Mouse (Mus musculus) layer of hippocampus, adult 18-20 months (tissue): ENCODE data around the gene Srl. TPM values are rescaled to one million over a fixed set of nuclear protein-coding genes. Genes with fewer than 3 reads are reported as not detected.

ENCODE experiments used
- DNase-seq, 2 experiments: peaks; one replicate each; pipeline ENCODE4 v3.0.0; 2022; ENCODE audit warnings: low spot score in 2 of 2
- total RNA-seq, 2 experiments: library from RNA; stranded (reverse); gene quantifications; 2 replicates each; pipeline ENCODE4 v1.2.3; 2021

Srl gene
- total RNA-seq, 2 experiments from 2014 or later = 10.0 to 10.3 TPM

DNA sequence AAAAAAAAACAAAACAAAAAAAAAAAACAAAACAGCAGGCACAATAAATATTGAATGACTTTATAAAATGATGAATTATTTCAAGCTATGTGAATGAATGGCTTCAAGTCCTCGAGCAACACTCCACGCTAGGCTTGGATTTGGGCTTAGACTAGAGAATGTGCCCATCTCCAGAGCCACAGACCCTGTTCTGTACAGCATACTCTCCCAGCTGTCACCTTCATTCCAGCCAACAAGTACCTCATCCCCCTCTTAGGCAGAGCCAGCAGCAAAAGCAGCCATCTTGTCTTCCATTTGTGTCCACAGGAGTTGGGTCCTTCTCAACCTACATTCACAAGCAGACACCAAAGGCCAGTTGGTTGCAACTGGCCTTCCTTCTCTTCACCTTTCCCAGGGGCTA, 21.8 kb downstream of the Srl start:
- DNase-seq = no peak

DNA sequence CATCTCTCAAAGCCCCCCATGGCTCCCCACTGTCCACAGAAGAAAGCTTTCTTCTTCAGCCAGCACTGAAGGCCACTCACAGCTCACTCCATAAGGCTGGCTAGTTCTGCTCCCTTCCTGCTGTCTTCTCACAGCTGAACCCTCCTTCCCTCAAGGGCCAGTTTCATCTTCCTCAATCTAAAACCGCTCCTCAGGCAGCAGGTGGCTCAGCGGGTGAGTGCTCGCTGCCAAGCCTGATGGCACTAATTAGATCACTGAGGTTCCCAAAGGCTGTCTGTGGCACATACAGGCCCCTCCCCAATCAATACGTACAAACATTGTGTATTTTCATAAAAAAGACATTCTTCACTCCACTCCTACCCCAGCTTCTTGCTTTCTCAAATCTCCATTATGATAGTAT, 22.5 kb downstream of the Srl start:
- DNase-seq = no peak

DNA sequence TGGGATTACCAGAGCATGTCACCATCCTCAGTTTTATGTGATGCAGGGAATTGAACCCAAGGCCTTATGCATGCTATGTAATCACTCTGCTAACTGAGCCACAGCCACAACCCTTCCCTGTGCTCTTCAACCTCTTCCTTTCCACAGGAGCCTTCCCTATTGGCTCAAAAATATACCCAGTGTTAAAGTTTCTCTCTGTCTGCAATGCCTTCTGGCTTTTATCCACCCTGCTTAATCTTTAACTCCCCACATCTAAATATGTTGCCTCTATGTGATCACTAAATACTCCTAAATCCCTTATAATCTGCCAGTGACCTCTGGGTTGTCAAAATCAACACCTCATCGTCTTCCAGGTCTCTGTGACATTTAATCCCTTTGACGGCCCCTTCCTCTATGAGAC, 23.7 kb downstream of the Srl start:
- no peak for DNase-seq

DNA sequence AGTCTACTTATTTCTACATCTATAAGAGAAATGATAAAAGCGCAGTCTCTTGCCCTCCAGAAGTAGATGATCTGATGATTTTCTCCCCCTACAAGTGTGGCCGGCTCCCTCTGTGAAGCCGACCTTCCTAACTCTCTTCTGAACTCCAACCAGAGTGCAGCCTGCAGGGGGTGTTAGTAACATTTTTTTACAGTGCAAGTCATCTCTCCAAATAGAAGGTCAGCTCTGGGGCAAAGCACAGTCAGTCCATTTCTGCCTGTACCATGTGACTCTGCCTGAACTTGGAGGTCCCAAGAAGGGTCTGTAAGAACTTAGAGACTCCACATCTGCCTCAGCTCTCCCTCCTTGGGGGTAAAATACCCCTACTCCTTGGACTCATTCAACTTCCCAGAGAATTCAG, 27.2 kb downstream of the Srl start:
- no peak for DNase-seq

DNA sequence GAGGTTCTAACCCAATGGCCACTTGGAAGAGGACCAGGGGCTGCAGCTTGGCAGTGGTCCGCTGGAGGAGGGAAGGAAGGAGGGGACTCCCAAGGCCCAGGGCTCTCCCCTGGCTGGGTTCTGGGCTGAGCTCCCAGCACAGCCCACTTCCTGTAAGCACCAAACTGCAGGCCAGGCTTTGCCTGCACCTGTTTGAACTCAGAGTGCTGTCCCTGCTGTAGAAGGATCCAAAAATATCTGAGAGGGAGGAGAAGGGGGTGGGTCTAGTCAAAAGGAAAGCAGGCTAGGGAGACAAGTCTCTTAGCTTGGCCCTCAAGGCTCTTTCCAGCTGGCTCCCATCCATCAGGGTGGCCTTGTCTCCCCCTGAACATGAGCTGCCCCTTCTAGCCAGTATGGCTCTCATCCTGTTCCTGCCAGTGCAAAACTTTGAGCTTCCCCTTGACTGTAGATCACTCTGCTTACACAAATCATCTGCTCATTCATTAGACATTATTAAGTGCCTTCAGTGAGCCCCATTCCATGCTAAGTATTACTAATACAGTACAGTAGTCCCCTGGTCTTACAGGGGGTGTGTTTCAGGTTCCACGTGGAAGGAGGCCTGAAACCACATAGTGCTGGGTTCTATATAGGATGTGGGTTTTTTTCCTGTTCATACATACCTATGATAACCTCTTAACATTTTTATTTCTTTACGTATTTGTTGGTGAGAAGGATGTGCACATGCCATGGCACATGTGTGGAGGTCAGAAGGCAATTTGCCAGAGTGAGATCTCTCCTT, 28.8 kb downstream of the Srl start:
- no peak for DNase-seq

DNA sequence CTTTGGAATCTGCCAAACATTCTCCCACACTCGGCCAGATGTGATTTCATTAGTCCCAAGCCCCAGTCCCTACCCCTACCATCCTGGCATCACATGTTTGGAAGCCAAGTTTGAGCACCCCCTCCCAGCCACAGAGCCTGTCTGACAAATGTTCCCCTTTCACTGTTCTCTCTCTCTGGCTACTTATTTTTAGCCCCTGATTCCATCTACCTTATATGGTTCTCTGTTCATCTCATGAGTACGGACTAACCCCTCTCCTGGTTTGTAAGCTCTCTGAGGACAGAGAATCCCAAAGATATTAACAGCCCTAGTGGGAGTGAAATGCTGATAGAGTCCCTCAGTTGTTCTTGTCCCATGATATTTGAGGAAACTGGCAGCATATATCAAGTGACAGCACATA, 30.2 kb downstream of the Srl start:
- peak; percentile 6 to 45 for DNase-seq

DNA sequence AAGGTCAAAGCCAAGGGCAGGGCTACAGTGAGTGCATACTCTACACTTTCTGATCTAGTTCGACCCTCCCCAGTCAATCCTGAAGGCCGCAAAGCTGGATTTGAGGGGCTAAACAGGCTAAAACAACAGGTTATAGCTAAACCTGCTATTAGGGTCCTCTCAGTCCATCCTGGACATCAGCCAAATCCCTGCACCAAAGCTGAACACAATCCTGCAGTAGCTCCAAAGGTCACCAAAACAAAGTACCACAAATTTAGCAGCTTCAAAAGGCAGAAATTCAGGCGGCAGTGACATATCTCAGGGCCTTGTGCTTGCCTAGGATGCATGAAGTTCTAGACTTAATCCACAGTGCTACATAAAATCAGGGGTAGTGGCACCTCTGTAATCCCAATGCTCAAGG, 35.4 kb downstream of the Srl start:
- no peak for DNase-seq

DNA sequence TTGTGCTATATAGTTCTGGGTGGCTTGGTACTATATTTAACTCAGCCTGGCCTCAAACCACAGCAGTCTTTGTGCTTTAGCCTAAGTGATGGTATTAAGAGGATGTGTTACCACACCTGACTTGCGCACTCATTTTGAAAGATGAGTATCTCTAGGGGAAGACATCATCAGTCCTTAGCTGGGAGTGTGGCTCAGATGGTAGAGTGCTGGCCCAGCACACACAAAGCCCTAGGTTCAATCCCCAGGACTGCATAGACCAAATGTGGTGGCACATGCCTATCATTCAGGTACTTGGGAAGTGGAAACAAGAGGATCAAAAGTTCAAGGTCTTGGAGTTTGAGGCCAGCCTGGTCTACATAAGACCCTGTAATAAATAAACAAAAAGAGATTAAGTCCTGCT, 38.1 kb downstream of the Srl start:
- DNase-seq = no peak

DNA sequence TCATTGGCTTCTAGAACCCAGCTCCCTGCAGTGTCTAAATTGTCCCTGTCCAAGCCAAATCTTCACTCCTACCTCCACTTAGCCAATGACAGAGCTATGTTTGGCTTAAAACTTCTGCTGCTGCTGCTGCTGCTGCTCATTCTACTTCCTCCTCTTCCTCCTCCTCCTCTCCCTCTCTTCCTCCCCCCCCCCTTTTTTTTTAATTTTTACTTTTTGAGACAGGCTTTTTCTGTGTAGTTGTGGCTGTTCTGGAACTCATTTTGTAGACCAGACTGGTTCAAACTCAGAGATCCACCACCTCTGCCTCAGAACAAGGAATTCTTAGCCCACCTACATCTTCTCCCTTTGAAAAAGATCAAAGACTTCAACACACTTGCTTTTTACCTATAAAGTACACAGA, 39.0 kb downstream of the Srl start:
- no peak for DNase-seq

DNA sequence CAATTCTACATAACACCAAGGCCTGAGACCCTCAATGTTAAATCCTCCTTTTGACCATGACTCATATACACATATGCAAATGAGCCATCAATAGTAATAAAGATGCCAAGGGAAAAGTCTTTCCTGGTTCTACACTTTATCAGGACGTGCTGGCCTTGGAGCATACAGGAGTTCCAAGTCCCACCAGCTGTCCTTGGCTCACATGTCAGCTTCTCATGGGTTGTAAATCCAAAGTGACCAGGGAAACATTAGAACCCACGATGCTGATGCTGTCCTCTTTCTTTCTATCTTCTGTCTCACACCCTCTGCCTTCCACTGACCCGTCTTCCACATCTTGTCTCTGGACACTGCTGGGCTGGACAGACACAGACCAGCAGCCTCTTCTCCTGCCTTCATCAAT, 39.9 kb downstream of the Srl start:
- DNase-seq = no peak

DNA sequence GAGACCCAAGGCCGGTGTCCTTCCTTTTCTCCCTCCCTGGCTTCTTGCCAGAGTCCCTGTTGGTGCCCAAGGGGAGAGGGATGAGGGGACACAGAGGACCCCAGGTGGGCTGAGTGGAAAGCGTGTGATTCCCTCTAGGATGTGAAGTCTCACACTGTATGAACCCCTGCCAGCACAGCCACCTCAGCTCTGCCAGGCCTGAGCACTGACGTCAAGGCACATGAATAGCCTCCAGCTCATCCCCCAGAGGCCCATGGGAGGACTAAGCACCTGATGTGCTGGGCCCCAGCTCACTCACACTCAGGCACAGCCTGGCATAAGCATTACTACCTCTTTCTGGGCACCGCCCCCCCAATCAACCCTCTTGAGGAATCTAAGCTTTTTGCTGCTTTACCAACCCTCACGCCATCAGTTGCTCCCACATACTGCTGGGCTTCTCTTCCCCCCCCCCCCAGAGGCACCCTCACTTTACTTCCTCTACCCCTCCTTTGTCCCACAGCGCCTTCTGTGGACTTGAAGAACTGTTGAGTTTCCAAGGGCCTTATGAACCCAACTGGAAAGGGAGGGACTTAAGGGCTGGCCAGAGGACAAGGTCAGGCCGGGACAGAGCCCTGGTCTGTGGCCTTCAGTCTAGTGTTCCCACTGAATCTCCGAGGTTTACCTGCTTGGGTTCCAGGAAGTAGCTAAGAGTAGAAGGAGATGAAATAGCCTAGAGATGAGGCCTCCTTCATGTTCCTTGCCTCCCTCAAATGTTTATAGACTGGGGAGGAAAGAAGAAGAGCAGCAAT, 40.8 kb downstream of the Srl start:
- no peak for DNase-seq

DNA sequence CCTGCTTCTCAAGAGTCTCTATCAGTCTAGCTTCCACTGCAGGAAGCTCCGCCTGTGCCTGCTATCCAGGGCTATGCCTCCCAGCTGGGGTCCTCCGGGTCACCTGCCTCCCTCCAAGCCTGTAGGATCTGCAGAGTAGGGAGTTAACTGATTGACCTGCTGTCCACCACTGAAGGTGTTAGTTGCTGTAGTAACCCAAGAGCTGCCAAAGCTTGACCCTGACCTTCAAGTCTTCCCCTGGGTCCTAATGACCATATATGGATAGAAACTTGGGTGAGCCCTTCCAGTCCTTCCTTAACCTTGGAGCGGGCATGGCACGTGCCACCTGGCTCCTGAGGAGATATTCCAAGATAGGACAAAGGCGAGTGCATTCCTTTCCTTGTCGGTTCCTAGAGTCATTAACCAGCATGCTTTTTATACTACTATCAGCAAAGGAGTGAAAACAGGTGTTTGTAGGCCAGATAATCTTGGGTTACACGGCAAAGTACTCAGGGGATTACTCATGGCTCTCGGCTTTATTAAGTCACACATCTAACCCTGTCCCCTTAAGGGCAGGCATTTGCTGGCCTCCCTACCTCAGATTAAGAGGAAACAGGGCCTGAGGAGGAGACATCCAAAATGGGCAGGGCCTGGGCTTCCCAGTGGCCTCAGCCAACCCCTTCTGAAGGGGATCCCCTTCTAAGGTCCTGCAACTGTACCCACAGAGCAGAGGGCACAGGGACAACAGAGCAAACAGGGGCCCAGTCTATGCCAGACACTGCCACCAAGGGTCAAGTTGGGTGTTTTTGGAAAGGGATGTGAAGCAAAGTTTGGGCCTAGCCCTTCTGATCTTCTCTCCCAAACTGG, 43.6 kb downstream of the Srl start:
- no peak for DNase-seq

DNA sequence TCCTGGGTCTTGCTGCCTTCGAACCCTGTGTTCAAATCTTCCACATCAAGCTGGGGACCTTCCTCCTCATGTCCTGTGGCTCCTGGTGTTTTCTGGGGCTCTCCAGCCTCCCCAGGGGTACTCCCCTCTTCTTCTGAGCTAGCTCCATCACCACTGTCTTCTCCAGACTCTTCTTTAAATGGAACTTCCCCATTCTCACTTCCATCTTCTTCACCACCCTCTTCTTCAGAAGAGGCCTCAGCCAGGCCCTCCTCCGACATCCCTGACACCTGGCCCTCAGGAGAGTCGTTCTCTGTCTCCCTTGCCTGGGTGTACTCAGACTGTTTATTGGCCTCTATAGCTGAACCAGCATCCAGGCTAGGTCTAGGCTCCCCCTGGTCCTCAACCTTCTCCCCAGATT, 45.1 kb downstream of the Srl start:
- no peak for DNase-seq

DNA sequence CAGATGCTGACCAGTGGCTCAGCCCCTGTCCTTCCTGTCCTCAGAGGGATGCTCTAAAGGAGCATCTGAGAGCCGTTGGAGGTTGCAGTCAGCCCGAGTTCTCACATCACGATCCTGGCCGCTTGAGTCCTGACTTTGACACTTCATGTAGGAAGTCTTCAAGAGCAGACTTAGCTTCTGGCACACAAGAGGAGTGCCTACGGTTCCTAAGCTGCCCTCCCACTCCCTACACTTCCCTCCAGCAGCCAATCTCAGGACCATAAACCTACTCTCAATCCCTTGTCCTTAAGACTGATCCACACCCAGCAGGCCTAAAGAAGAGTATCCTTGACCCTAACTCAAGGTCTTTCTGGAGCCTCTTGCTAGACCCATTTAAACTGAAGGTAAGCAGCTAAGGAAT, 45.8 kb downstream of the Srl start:
- DNase-seq = peak in 1 of 2 experiments; percentile 64

DNA sequence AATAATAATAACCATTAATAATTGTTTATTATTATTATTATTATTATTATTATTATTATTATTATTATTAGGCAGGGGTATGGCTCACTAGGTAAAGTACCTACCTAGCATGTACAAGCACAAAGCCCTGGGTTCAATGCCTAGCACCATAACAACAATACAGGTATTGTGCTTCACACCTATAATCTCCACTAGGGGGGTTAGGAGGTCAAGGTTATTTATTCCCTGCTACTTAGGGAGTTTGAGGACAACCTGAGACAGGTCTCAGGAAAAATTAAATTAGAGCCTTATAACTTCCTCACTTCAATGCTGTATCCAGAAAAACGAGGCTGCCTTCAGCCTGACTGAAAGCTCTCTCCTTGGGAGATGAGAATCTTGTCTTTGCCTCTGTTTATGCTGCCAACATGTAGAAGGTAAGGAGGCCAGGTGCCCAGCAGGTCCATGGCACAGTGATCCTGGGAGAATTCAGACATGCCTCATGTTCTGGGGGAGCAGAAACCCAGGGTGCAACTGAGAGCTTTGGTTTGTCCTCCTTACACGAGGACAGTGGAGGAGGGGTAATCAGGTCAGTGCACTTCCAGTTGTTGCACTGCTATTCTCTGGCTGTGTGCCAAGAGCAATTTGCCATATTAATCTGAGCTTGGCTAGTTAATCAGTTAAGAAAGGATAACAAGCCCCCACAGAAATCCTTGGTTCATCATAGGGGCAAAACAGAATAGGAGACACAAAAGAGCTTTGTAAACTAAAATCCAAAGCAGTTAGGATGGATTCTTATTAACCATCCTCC, 48.6 kb downstream of the Srl start:
- DNase-seq = no peak

DNA sequence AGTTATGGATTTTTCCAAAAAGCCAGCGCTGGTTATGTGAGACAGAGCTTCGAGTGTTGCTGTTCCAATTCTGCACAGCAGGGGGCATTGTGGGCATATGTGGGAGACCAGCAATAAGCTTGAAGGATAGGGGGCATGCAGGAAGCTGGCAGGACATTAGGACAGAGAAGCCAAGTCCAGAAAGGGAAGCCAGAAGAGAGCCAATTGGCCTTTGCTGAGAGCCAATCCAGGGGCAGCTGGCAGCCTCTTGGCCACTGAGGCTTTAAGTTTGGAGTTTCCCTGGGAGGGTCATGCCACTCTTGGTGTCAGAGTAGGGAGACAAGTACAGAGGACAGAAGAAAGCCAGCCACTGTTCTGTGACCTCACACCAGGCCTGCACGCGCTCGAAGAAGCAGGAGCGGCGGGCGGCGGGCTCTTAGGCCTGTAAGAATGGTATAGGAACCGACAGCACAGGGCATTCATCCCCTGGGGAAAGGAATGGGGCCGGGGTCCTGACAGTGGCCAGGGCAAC, 52.4 kb downstream of the Srl start:
- DNase-seq = peak; percentile 85 to 97

DNA sequence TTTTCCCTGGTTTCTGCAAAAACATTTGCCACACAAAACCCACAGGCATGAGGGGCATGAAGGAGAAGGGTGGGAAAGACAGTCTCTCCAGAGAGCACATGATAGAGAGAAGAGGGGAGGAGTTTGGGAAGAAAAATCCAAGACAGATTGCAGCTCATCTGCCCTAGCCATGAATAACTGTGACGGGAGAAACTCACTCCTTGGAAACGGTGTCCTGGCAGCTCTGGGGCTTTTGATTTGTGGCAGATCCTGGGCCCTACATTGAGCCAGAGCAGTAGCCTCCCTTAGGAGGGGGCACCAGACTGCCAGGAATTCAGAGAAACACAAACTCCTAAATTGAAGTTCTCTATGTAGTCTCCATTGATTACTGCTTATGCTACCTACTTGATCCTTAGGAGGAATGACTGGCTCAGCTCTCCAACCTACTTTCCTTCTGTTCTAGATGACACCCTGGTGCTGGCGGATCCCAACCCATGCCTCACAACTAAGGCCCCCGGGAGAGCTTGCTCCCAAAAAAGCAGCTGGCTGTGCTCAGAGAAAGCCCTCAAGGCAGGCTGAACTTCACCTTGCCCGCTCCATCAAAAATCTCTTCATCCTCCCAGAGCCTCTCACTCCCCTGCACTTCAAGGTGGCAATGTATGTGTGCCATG, 60.9 kb downstream of the Srl start:
- DNase-seq = peak in 1 of 2 experiments; percentile 47

DNA sequence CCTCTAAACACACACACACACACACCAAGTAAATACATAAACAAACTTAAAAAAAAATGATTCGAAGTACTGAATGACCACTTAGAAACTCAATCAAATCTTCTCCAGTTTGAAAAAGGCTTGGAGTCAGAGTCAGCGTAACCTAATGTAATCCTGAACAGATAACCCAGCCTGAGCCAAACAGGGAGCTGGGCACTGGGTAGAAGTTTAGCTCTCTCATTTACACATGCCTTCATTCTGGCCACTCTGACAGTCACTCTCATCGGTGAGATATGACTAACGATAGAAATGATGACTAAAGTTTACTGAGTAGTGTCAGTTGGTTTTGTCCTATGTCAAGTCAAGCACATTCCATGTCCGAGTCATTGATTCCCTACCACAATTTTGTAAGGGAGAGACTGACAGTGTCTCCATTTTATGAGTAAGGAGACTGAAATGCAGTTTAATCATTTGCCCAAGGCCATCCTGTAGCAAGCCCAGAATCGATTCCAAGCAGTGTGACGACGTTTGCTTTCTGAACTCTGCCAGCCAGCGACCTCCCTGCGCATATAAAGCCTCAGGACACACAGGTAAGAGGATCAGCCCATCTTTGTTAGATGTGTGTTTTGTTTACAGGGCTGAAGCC, 63.9 kb downstream of the Srl start:
- DNase-seq = no peak

DNA sequence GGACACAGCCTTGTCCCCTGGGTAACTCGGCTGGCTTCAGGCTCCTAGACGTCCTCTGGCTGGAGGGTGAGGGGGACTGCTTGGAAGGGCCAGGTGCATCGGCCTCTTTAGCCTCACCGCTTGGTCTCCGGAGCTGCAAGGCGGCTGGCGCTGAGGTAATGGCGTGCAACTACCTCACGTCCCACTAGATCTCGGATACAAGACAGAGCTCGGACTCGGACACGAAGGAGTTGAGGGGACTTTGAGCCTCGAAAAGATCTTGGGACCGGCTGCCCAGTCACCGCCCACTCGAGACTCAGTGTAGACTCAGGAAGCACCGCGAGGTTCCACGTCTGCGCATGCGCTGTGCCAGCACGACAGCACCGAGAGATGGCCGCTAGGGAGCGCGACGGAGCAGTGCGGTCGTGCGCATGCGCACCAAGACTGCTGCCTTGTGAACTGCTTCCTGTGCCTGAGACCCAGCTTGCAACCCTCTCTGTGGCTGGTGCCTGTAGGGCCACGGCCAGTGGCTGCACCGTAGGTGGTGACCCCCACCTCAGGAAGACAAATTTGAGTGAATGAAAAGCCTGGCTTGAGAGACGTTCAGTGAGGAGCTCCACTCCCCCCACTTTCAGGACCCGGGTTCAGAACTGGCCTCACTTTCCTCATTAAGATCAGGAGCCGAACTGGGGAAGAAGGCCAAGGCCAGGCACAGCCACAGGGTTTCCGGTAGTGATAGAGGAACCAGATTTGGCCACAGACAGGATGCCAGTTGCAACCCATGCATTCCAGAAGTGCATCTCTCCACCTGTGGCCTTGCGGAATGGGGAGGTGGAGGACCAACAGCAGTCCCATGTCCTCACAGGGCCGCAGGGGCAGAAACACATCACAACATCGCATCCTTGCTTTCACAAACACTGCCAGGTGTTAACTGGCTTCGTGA, 66.5 kb downstream of the Srl start:
- DNase-seq = peak; percentile 90 to 98
